Mouse (Mus musculus) stomach, embryonic 15.5 days (tissue): ENCODE data around the gene Nfatc2ip. TPM values are rescaled to one million over a fixed set of nuclear protein-coding genes. Genes with fewer than 3 reads are reported as not detected.

Experiments used
- ATAC-seq: fragments of 200-750 bp; cut with Nextera tagmentation; 2 replicates; pipeline ENCODE4 v1.8.0; 2017; ENCODE audit warnings: low read depth, moderate number of reproducible peaks, moderate TSS enrichment; ENCODE audit not compliant: insufficient read depth, low FRiP score
- H3K27ac ChIP-seq: fragments of 300-500 bp; sonication (generic); 2 replicates; pipeline ENCODE4 v1.5.1; 2015; ENCODE audit warnings: mild to moderate bottlenecking, inconsistent platforms
- H3K27me3 ChIP-seq: fragments of 300-500 bp; sonication (generic); replicated peaks from 2 replicates; pipeline ENCODE4 v1.6.1; 2015; ENCODE audit warnings: inconsistent platforms
- H3K36me3 ChIP-seq: fragments of 300-500 bp; sonication (generic); 2 replicates; pipeline ENCODE4 v1.6.1; 2015; ENCODE audit warnings: inconsistent platforms
- H3K4me1 ChIP-seq: fragments of 300-500 bp; sonication (generic); 2 replicates; pipeline ENCODE4 v1.6.1; 2015; ENCODE audit warnings: inconsistent platforms
- H3K4me2 ChIP-seq: fragments of 300-500 bp; sonication (generic); 2 replicates; pipeline ENCODE4 v1.6.1; 2015; ENCODE audit warnings: mild to moderate bottlenecking, inconsistent platforms
- H3K4me3 ChIP-seq: fragments of 300-500 bp; sonication (generic); replicated peaks from 2 replicates; pipeline ENCODE4 v1.5.1; 2015; ENCODE audit warnings: inconsistent platforms
- H3K9ac ChIP-seq: fragments of 300-500 bp; sonication (generic); 2 replicates; pipeline ENCODE4 v1.6.1; 2015; ENCODE audit warnings: inconsistent platforms
- H3K9me3 ChIP-seq: fragments of 300-500 bp; sonication (generic); 2 replicates; pipeline ENCODE4 v1.6.1; 2016; ENCODE audit warnings: inconsistent platforms
- WGBS: fragments of 180-500 bp; shearing (Covaris S2); methylation state at CpG from one replicate; pipeline ENCODE4 v1.1.7; 2015; 5-methylcytosine and 5-hydroxymethylcytosine counted together
- polyA plus RNA-seq: library from polyadenylated mRNA; unstranded; fragments of >200 nt; fragmentation: Nextera tagmentation; extraction: Ambion mirVana; gene quantifications from 2 replicates; pipeline ENCODE4 v1.2.1, GENCODE M21; 2015

Nfatc2ip gene
- polyA plus RNA-seq, 1 experiment from 2014 or later: 2.7 TPM

GRCm38 (mm10) chr7:126369393-126369792 lies 27.1 kb downstream of the Nfatc2ip start, which contains the start of gene Lat:
Lat (minus strand) TSS chr7:126369570.
- no peak within 1 kb of the TSS for H3K4me3 ChIP-seq
- H3K27me3 ChIP-seq: no peaks in the 10 kb centered on the region
- no peak within 1 kb of the TSS for H3K9ac ChIP-seq
- H3K4me2 ChIP-seq: no peak within 1 kb of the TSS
- peak; percentile 7; the same call in 1 of the 2 replicates for ATAC-seq
- 74% methylated on average over 13 of the region's 13 CpGs for WGBS
- peaks cover 27% of the 10 kb centered on the region for H3K36me3 ChIP-seq
- H3K27ac ChIP-seq: no peak within 1 kb of the TSS
- no peaks in the 10 kb centered on the region for H3K4me1 ChIP-seq
- no peaks in the 10 kb centered on the region for H3K9me3 ChIP-seq

GRCm38 (mm10) chr7:126368367-126368766 lies 28.2 kb downstream of the Nfatc2ip start:
- Histone ChIP-seq H3K9ac (no peak overlapping the region), H3K27me3 (no peaks in the 10 kb centered on the region), H3K4me3 (no peak overlapping the region), H3K4me2 (no peak overlapping the region), H3K4me1 (no peaks in the 10 kb centered on the region), H3K9me3 (no peaks in the 10 kb centered on the region), H3K36me3 (peaks cover 24% of the 10 kb centered on the region; the same call in 1 of the 2 replicates), H3K27ac (no peak overlapping the region)
- WGBS: 78% methylated on average over 8 of the region's 8 CpGs
- no peak for ATAC-seq

GRCm38 (mm10) chr7:126367636-126368035 lies 28.9 kb downstream of the Nfatc2ip start:
- 81% methylated on average over 10 of the region's 10 CpGs for WGBS
- peaks cover 23% of the 10 kb centered on the region; the same call in 1 of the 2 replicates for H3K36me3 ChIP-seq
- no peak for ATAC-seq
- H3K4me1 ChIP-seq: no peaks in the 10 kb centered on the region
- no peak overlapping the region for H3K9ac ChIP-seq
- H3K9me3 ChIP-seq: no peaks in the 10 kb centered on the region
- H3K27me3 ChIP-seq: no peaks in the 10 kb centered on the region
- no peak overlapping the region for H3K27ac ChIP-seq
- H3K4me3 ChIP-seq: no peak overlapping the region
- H3K4me2 ChIP-seq: no peak overlapping the region

GRCm38 (mm10) chr7:126363038-126363437 lies 33.5 kb downstream of the Nfatc2ip start:
- Histone ChIP-seq H3K36me3 (no peaks in the 10 kb centered on the region), H3K4me1 (no peaks in the 10 kb centered on the region), H3K9ac (no peak overlapping the region), H3K4me3 (no peak overlapping the region), H3K27me3 (no peaks in the 10 kb centered on the region), H3K9me3 (no peaks in the 10 kb centered on the region), H3K4me2 (no peak overlapping the region), H3K27ac (no peak overlapping the region)
- no peak for ATAC-seq
- 75% methylated on average over 6 of the region's 6 CpGs for WGBS

- Histone ChIP-seq H3K4me2 (no peak overlapping the region), H3K9ac (no peak overlapping the region), H3K4me1 (no peaks in the 10 kb centered on the region), H3K36me3 (no peaks in the 10 kb centered on the region), H3K27me3 (no peaks in the 10 kb centered on the region), H3K9me3 (no peaks in the 10 kb centered on the region), H3K4me3 (no peak overlapping the region), H3K27ac (no peak overlapping the region)
- ATAC-seq: no peak
- 63% methylated on average over 13 of the region's 13 CpGs for WGBS
Observed at GRCm38 (mm10) chr7:126359049-126359448, 37.5 kb downstream of the Nfatc2ip start.

- Histone ChIP-seq H3K4me2 (no peak overlapping the region), H3K4me3 (no peak overlapping the region), H3K9ac (no peak overlapping the region), H3K27me3 (no peaks in the 10 kb centered on the region), H3K9me3 (no peaks in the 10 kb centered on the region), H3K36me3 (no peaks in the 10 kb centered on the region), H3K4me1 (no peaks in the 10 kb centered on the region), H3K27ac (no peak overlapping the region)
- no peak for ATAC-seq
- WGBS: 88% methylated on average over 9 of the region's 9 CpGs
Observed at GRCm38 (mm10) chr7:126358413-126358812, 38.1 kb downstream of the Nfatc2ip start.

GRCm38 (mm10) chr7:126357838-126358237 lies 38.7 kb downstream of the Nfatc2ip start:
- Histone ChIP-seq H3K4me1 (no peaks in the 10 kb centered on the region), H3K27ac (no peak overlapping the region), H3K4me2 (no peak overlapping the region), H3K4me3 (no peak overlapping the region), H3K9me3 (no peaks in the 10 kb centered on the region), H3K27me3 (no peaks in the 10 kb centered on the region), H3K36me3 (no peaks in the 10 kb centered on the region), H3K9ac (no peak overlapping the region)
- ATAC-seq: no peak
- WGBS: 74% methylated on average over 6 of the region's 6 CpGs

GRCm38 (mm10) chr7:126356793-126357591 lies 39.5 kb downstream of the Nfatc2ip start:
- H3K27ac ChIP-seq: no peak overlapping the region
- 40% methylated on average over 7 of the region's 7 CpGs for WGBS
- H3K4me2 ChIP-seq: no peak overlapping the region
- H3K36me3 ChIP-seq: no peaks in the 10 kb centered on the region
- ATAC-seq: peak; percentile 68; the same call in 1 of the 2 replicates
- H3K9ac ChIP-seq: no peak overlapping the region
- H3K4me3 ChIP-seq: no peak overlapping the region
- no peaks in the 10 kb centered on the region for H3K27me3 ChIP-seq
- no peaks in the 10 kb centered on the region for H3K4me1 ChIP-seq
- H3K9me3 ChIP-seq: no peaks in the 10 kb centered on the region

GRCm38 (mm10) chr7:126355847-126356597 lies 40.5 kb downstream of the Nfatc2ip start:
- no peak overlapping the region for H3K27ac ChIP-seq
- 48% methylated on average over 5 of the region's 5 CpGs for WGBS
- no peaks in the 10 kb centered on the region for H3K4me1 ChIP-seq
- ATAC-seq: no peak
- H3K9me3 ChIP-seq: no peaks in the 10 kb centered on the region
- no peak overlapping the region for H3K4me3 ChIP-seq
- H3K36me3 ChIP-seq: no peaks in the 10 kb centered on the region
- no peaks in the 10 kb centered on the region for H3K27me3 ChIP-seq
- H3K4me2 ChIP-seq: no peak overlapping the region
- no peak overlapping the region for H3K9ac ChIP-seq

- Histone ChIP-seq H3K4me2 (no peak overlapping the region), H3K4me3 (no peak overlapping the region), H3K36me3 (no peaks in the 10 kb centered on the region), H3K4me1 (no peaks in the 10 kb centered on the region), H3K27ac (no peak overlapping the region), H3K27me3 (no peaks in the 10 kb centered on the region), H3K9ac (no peak overlapping the region), H3K9me3 (no peaks in the 10 kb centered on the region)
- no peak for ATAC-seq
- WGBS: 41% methylated on average over 14 of the region's 14 CpGs
Observed at GRCm38 (mm10) chr7:126354738-126355614, 41.6 kb downstream of the Nfatc2ip start.

- 79% methylated on average over 3 of the region's 3 CpGs for WGBS
- Histone ChIP-seq H3K4me2 (no peak overlapping the region), H3K36me3 (no peaks in the 10 kb centered on the region)
Observed at GRCm38 (mm10) chr7:126353994-126354365, 42.6 kb downstream of the Nfatc2ip start.

More at GRCm38 (mm10) chr7:126353994-126354365, 42.6 kb downstream of the Nfatc2ip start:
- no peaks in the 10 kb centered on the region for H3K27me3 ChIP-seq
- no peak overlapping the region for H3K9ac ChIP-seq
- no peaks in the 10 kb centered on the region for H3K9me3 ChIP-seq
- H3K4me3 ChIP-seq: no peak overlapping the region
- no peak overlapping the region for H3K27ac ChIP-seq
- no peak for ATAC-seq
- H3K4me1 ChIP-seq: no peaks in the 10 kb centered on the region
